Mouse (Mus musculus) kidney, embryonic 14.5 days (tissue): ENCODE results near the gene Abhd2. TPM values are rescaled to one million over a fixed set of nuclear protein-coding genes. Genes with fewer than 3 reads are reported as not detected.

Experiments
- ATAC-seq: fragments of 200-750 bp; cut with Nextera tagmentation; 2 replicates; pipeline ENCODE4 v1.8.0; 2017; ENCODE audit warnings: moderate number of reproducible peaks, mild to moderate bottlenecking, moderate TSS enrichment, moderate library complexity; ENCODE audit not compliant: low FRiP score, low TSS enrichment
- H3K27ac ChIP-seq: fragments of 300-500 bp; sonication (generic); 2 replicates; pipeline ENCODE4 v1.5.1; 2014; ENCODE audit warnings: low read depth, mild to moderate bottlenecking, low read length, moderate library complexity, mixed read lengths
- H3K27me3 ChIP-seq: fragments of 300-500 bp; sonication (generic); 2 replicates; pipeline ENCODE4 v1.6.1; 2014; ENCODE audit warnings: mild to moderate bottlenecking, low read length; ENCODE audit not compliant: control insufficient read depth, insufficient read depth
- H3K36me3 ChIP-seq: fragments of 300-500 bp; sonication (generic); 2 replicates; pipeline ENCODE4 v1.6.1; 2014; ENCODE audit warnings: low read length, mixed read lengths; ENCODE audit not compliant: control insufficient read depth, insufficient read depth
- H3K4me1 ChIP-seq: fragments of 300-500 bp; sonication (generic); 2 replicates; pipeline ENCODE4 v1.6.1; 2014; ENCODE audit warnings: low read length, mixed read lengths; ENCODE audit not compliant: control insufficient read depth, insufficient read depth
- H3K4me2 ChIP-seq: fragments of 300-500 bp; sonication (generic); replicated peaks from 2 replicates; pipeline ENCODE4 v1.6.1; 2014; ENCODE audit warnings: low read depth, mild to moderate bottlenecking, low read length
- H3K4me3 ChIP-seq: fragments of 300-500 bp; sonication (generic); 2 replicates; pipeline ENCODE4 v1.5.1; 2014; ENCODE audit warnings: mild to moderate bottlenecking, low read length
- H3K9ac ChIP-seq: fragments of 300-500 bp; sonication (generic); 2 replicates; pipeline ENCODE4 v1.6.1; 2014; ENCODE audit warnings: low read depth, mild to moderate bottlenecking, low read length, moderate library complexity
- H3K9me3 ChIP-seq: fragments of 300-500 bp; sonication (generic); 2 replicates; pipeline ENCODE4 v1.6.1; 2016; ENCODE audit warnings: low read length; ENCODE audit not compliant: control insufficient read depth
- WGBS: fragments of 180-500 bp; shearing (Covaris S2); extraction: QIAGEN DNeasy Blood & Tissue Kit; methylation state at CpG from one replicate; pipeline ENCODE4 v1.1.7; 2014; 5-methylcytosine and 5-hydroxymethylcytosine counted together
- polyA plus RNA-seq: library from polyadenylated mRNA; unstranded; fragments of >200 nt; fragmentation: Nextera tagmentation; extraction: Ambion mirVana; gene quantifications from 2 replicates; pipeline ENCODE4 v1.2.1, GENCODE M21; 2014

Gene Abhd2
- polyA plus RNA-seq, 1 experiment from 2014 or later: 12.6 TPM

DNA sequence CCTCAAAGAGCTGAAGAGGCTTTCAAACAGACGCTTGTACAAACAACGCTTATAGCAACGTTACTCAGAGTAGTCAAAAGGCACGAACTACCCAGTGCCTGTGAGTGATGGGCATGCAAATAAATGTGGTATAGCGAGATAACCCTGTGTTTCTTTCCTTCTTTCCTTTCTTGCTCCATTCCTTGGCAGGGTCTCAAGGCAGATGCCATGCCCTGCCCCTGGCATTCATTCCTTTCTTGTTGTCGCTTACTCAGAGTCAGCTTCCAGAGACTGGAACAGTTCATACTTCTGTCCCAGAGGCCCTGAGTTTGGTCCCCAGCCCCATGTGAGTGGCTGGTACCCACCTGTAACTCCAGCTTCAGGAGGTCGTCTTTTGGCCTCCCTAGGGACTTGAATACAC is 44.6 kb downstream of the Abhd2 start:
- ATAC-seq: no peak
- 81% methylated on average over 7 of the region's 7 CpGs for WGBS
- no peak overlapping the region for H3K9ac ChIP-seq
- H3K4me3 ChIP-seq: no peak overlapping the region
- H3K4me1 ChIP-seq: peaks cover 44% of the 10 kb centered on the region
- 0 out of 2 replicates have a peak overlapping the region, but pooled peaks have one; percentile 1 for H3K27ac ChIP-seq
- H3K36me3 ChIP-seq: no peaks in the 10 kb centered on the region
- no peaks in the 10 kb centered on the region for H3K9me3 ChIP-seq
- no peaks in the 10 kb centered on the region for H3K27me3 ChIP-seq
- H3K4me2 ChIP-seq: no peak overlapping the region

DNA sequence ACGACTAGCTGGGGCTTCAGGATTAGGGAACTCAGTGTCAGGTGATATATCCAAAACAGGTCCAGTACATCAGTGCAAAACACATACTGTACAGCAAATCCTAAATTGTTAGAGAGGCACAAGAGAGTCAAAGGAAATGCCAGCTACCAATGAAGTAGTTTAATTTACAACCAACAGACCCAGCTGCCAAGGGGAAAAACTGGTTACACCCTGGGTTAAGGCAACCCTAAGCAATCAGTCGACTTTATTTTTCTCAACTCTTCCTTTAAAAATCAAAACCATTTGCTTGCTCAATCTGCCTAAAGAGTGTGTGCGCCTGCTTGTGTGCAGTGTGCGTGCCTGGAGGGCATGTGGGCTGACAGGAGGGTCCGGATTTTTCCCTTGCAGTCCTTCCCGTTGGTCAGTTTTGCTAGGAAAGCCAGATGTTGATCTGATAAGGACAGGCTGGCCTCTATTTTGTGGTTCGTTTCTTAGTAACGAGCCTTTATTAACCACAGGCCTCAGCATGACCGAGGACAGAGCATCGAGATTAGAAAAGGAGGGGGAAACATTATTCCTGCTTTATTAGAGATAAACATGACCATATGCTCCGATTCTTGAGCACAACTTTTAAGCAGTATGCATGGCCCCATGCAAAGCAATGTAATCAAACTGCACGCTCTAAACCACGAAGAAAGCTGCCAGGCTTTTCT is 45.3 kb downstream of the Abhd2 start:
- no peak for ATAC-seq
- WGBS: 59% methylated on average over 13 of the region's 13 CpGs
- H3K27ac ChIP-seq: 0 out of 2 replicates have a peak overlapping the region, but pooled peaks have one; percentile 1
- no peaks in the 10 kb centered on the region for H3K36me3 ChIP-seq
- H3K4me2 ChIP-seq: no peak overlapping the region
- H3K9ac ChIP-seq: no peak overlapping the region
- H3K4me1 ChIP-seq: peaks cover 38% of the 10 kb centered on the region
- no peaks in the 10 kb centered on the region for H3K27me3 ChIP-seq
- H3K4me3 ChIP-seq: no peak overlapping the region
- no peaks in the 10 kb centered on the region for H3K9me3 ChIP-seq

DNA sequence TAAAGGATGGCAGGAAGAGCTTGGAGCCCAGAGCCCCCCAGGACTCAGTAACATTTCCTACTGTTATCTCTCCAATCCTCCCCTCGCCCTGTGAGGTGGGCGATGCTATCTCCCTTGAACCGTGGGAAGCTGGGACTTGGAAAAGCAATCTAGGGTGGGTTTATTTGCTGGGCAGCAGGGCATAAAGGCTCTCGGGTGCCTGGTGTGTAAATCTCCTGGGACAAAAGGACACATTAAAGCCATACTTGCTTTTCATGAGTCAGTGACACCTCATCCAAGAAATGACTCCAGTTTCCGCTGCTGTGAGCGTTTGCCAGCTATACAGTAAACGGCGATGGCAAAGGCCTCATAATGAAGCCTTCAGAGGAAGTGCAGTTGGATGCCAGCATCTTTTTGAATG is 50.9 kb downstream of the Abhd2 start:
- ATAC-seq: peak; percentile 73
- 30% methylated on average over 8 of the region's 8 CpGs for WGBS
- no peak overlapping the region for H3K9ac ChIP-seq

DNA sequence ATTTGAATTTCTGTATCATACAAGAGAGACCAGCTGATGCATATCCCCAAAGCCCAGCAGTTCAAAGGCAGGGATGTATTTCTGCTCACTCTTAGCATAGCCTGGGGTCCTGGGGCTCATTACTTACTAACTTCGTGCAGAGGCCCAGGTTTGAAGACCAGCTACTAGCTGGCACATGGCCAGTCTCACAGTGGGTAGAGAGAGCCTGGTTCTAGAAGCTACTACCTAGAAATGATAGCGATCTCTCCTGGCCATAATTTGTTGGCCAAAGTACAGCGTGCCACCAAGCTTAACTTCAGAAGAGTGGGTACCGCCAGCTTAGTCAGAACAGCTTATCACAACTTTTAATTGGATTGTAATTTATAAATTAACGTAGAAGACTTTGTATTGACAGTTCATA is 55.8 kb downstream of the Abhd2 start:
- H3K36me3 ChIP-seq: peaks cover 30% of the 10 kb centered on the region
- no peaks in the 10 kb centered on the region for H3K27me3 ChIP-seq
- no peaks in the 10 kb centered on the region for H3K9me3 ChIP-seq
- H3K4me3 ChIP-seq: no peak overlapping the region
- peaks cover 7% of the 10 kb centered on the region; the same call in 1 of the 2 replicates for H3K4me1 ChIP-seq
- H3K4me2 ChIP-seq: no peak overlapping the region
- H3K9ac ChIP-seq: no peak overlapping the region
- no peak for ATAC-seq
- H3K27ac ChIP-seq: no peak overlapping the region
- WGBS: 85% methylated on average over 5 of the region's 5 CpGs

More for the DNA sequence above, 50.9 kb downstream of the Abhd2 start:
- no peak overlapping the region for H3K4me2 ChIP-seq
- no peaks in the 10 kb centered on the region for H3K27me3 ChIP-seq
- no peak overlapping the region for H3K4me3 ChIP-seq
- no peaks in the 10 kb centered on the region for H3K9me3 ChIP-seq
- peaks cover 19% of the 10 kb centered on the region for H3K36me3 ChIP-seq
- peaks cover 10% of the 10 kb centered on the region; the same call in 1 of the 2 replicates for H3K4me1 ChIP-seq
- peak overlapping the region; percentile 44; the same call in 1 of the 2 replicates for H3K27ac ChIP-seq

DNA sequence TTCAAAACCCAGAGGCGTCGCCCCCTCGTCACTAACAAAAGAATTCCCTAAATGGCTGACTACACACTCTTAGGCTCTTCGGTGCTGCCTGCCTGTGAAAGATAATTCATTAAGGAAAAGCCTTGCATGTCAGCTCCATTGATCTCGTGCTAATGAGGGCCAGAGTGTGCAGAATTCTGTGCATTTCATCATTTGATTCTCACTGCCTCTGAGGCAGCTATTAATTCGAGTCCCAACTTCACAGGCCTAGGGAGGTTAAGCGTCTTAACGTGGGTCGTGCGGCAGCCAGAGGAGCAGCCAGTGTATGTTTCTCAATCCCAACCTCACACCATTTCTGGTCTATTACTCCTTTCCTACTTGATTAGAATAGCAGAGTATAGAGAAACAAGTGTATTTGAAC is 58.2 kb downstream of the Abhd2 start:
- 69% methylated on average over 10 of the region's 10 CpGs for WGBS
- peaks cover 16% of the 10 kb centered on the region; the same call in 1 of the 2 replicates for H3K36me3 ChIP-seq
- no peaks in the 10 kb centered on the region for H3K4me1 ChIP-seq
- no peak overlapping the region for H3K27ac ChIP-seq
- no peak for ATAC-seq
- no peaks in the 10 kb centered on the region for H3K27me3 ChIP-seq
- no peak overlapping the region for H3K9ac ChIP-seq
- no peaks in the 10 kb centered on the region for H3K9me3 ChIP-seq
- H3K4me3 ChIP-seq: no peak overlapping the region
- no peak overlapping the region for H3K4me2 ChIP-seq

DNA sequence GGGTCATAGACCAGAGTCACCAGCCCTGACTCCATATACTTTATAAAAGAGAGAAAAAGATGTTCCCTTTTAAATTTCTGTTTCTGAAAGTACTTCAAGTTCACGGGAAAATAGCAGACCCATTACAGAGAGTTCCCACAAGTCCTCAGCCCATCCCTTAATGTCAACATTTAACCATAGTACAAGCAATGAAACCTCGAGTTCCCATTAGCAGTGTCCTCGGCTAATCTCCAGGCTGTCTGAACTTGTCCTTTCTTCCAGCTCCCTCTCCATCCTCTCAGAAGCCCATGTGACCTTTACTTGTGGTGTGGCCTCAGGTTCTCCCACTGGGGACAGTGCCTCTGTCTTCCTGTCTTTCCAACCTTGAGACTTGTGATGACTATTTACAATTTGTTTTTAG is 60.4 kb downstream of the Abhd2 start:
- Histone ChIP-seq H3K9me3 (no peaks in the 10 kb centered on the region), H3K4me3 (no peak overlapping the region), H3K27me3 (no peaks in the 10 kb centered on the region), H3K4me1 (no peaks in the 10 kb centered on the region), H3K4me2 (no peak overlapping the region), H3K9ac (no peak overlapping the region), H3K36me3 (peaks cover 13% of the 10 kb centered on the region; the same call in 1 of the 2 replicates), H3K27ac (no peak overlapping the region)
- no peak for ATAC-seq
- WGBS: 73% methylated on average over 3 of the region's 3 CpGs

DNA sequence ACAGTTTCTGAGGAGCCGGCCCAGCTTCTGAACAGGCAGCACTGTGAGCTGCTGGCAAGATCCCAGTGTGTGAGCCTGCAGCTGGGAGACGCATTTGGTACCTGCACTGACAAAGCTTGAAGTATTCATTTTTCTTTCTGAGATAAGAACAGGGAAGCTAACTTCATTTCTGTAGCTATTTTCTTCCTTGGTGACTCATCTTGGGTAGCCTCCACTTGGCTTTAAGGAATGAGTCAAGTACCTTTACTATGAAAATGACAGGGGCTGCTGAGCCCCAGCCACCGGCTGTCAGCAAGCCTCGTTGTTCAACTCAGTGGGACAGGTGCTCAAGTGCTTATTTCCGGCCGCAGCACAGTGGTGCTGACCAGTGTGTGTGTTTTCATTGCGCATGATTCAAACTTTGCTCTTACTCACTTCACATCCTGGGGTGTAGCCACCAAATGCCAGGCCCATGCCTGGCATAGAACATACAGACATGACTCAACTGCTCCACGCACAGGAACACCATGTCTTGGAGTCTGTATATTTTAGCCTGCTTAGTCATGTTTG is 63.4 kb downstream of the Abhd2 start:
- no peak for ATAC-seq
- H3K36me3 ChIP-seq: peaks cover 2% of the 10 kb centered on the region; the same call in 1 of the 2 replicates
- 93% methylated on average over 8 of the region's 8 CpGs for WGBS

DNA sequence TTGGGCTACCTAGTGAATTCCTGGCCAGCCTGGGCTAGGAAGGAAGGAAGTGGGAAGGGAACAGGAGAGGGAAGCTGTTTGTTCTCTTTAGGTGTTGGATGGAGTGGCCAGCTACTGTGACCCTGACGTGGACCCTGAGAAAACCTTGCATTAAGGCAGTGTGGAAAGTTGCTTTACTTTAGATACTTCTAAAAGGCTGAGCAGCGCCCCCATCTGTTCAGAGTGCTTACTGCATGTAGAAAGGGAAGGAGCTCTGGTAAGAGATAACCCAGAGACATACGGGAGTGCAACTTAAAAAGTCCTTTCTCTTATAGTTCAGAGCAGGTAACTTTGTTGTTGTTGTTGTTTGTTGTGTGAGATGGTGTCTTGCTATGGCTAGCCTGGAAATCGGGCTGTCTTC is 72.9 kb downstream of the Abhd2 start:
- H3K9me3 ChIP-seq: no peaks in the 10 kb centered on the region
- H3K4me1 ChIP-seq: no peaks in the 10 kb centered on the region
- H3K27me3 ChIP-seq: no peaks in the 10 kb centered on the region
- ATAC-seq: no peak
- no peak overlapping the region for H3K9ac ChIP-seq
- no peak overlapping the region for H3K27ac ChIP-seq
- no peak overlapping the region for H3K4me3 ChIP-seq
- H3K4me2 ChIP-seq: no peak overlapping the region
- H3K36me3 ChIP-seq: peaks cover 31% of the 10 kb centered on the region
- WGBS: 54% methylated on average over 4 of the region's 4 CpGs

More for the DNA sequence above, 63.4 kb downstream of the Abhd2 start:
- Histone ChIP-seq H3K9ac (no peak overlapping the region), H3K4me2 (no peak overlapping the region), H3K4me1 (no peaks in the 10 kb centered on the region), H3K4me3 (no peak overlapping the region), H3K9me3 (no peaks in the 10 kb centered on the region), H3K27ac (no peak overlapping the region), H3K27me3 (no peaks in the 10 kb centered on the region)

DNA sequence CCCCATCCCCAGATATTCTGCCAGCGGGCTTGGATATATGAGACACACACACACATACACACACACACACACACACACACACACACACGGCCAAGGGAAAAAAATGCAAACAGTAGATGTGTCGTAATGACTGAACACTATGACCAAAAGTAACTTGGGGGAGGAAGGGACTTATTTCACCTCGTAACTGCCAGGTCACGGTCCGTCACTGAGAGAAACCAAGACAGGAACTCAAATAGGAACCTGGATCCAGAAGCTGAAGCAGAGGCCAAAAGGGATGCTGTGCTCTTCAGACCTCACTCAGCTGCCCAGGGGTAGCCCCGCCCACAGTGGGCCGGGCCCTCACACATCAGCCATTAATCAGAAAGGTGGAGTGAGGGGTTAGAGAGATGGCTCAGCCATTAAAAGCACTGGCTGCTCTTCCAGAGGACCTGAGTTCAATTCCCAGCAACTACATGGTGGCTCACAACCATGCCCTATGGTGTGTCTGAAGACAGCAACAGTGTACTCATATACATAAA is 73.6 kb downstream of the Abhd2 start:
- Histone ChIP-seq H3K4me2 (no peak overlapping the region), H3K4me1 (no peaks in the 10 kb centered on the region), H3K27me3 (no peaks in the 10 kb centered on the region), H3K4me3 (no peak overlapping the region), H3K9ac (no peak overlapping the region), H3K36me3 (peaks cover 33% of the 10 kb centered on the region), H3K27ac (no peak overlapping the region), H3K9me3 (no peaks in the 10 kb centered on the region)
- WGBS: 63% methylated on average over 8 of the region's 8 CpGs
- no peak for ATAC-seq
